24 mouse cellular contexts compared by ENCODE assay signal in the genomic region with DNA sequence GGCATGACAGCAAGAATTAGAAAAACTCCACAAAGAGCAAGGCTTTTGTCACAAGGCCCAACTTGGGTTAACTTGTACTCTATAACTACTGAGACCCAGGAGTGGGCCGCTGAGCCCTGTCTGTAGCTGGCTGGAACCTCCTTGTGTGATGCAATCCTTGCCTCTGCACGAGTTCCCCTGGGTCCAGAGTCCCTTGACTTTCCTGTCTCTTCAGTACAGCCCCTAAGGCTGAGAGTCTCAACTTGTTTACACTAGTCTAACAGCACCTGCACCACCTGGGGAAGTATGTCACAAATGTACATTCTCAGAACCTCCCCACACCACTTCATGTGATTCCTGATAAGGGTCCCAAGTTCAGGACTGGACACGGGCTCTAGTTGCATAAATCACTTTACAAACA.
A peak's percentile ranks its signal among the peaks of the same experiment; 100 is the strongest.
DNase-seq lines count a peak whose midpoint lies in the region; ATAC-seq and TF ChIP-seq lines count a peak whose summit lies in the region.
"Had no signal": no experiment of that assay in that cellular context is flagged by ENCODE, and none has a peak within 500 bp of the region (broad histone marks: within the 10 kb centered on the region; RNA-seq: fewer than 3 reads in every experiment).

No protein-coding gene starts in this region.

- TF ChIP-seq EP300 in liver, postnatal 0 days (IDR thresholded peaks at IDR 0.05; ENCODE audit: low read depth): no peak

- intact Hi-C loops in heart, postnatal 36 days (cut with DNase I): no loop called here

- TF ChIP-seq CTCF in kidney, adult 2 months (conservative IDR thresholded peaks at IDR 0.05; ENCODE audit: insufficient read depth, insufficient read length, low read depth, low read length): no peak
- TF ChIP-seq CTCF in lung, adult 2 months (IDR thresholded peaks at IDR 0.05; ENCODE audit: insufficient read depth, low read length): no peak
- TF ChIP-seq CTCF in kidney, postnatal 0 days (IDR thresholded peaks at IDR 0.05; ENCODE audit: low read depth): no peak
- TF ChIP-seq CTCF in liver, postnatal 0 days (IDR thresholded peaks at IDR 0.05; ENCODE audit: low read depth): no peak

- no peak overlapping the region for H3K9ac ChIP-seq in kidney, embryonic 14.5 days (ENCODE audit: low read depth, low read length)
- no peak overlapping the region for H3K9ac ChIP-seq in lung, embryonic 16.5 days (ENCODE audit: low read length)
- no peak overlapping the region for H3K9ac ChIP-seq in kidney, postnatal 0 days (ENCODE audit: low read depth, low read length)
- no peak overlapping the region for H3K9ac ChIP-seq in liver, postnatal 0 days (replicated peaks)
- H3K9ac ChIP-seq: hindbrain, embryonic 14.5 days; midbrain, embryonic 12.5 days had no signal

- H3K4me2 ChIP-seq in kidney, embryonic 14.5 days (replicated peaks; ENCODE audit: low read depth, low read length): no peak overlapping the region
- H3K4me2 ChIP-seq in lung, embryonic 16.5 days (ENCODE audit: low read depth, low read length): no peak overlapping the region
- no peak overlapping the region for H3K4me2 ChIP-seq in kidney, postnatal 0 days (ENCODE audit: low read length)
- H3K4me2 ChIP-seq in liver, postnatal 0 days (ENCODE audit: low read depth, low read length): no peak overlapping the region
- H3K4me2 ChIP-seq: hindbrain, embryonic 14.5 days; midbrain, embryonic 12.5 days had no signal

- H3K36me3 ChIP-seq in kidney, adult 2 months (ENCODE audit: control insufficient read depth, insufficient read depth, low read length): no peaks in the 10 kb centered on the region
- H3K36me3 ChIP-seq in kidney, embryonic 14.5 days (ENCODE audit: control insufficient read depth, insufficient read depth, low read length): no peaks in the 10 kb centered on the region
- H3K36me3 ChIP-seq in lung, embryonic 16.5 days (ENCODE audit: control insufficient read depth, insufficient read depth, low read length): no peaks in the 10 kb centered on the region
- H3K36me3 ChIP-seq in kidney, postnatal 0 days (ENCODE audit: insufficient read depth, low read length): no peaks in the 10 kb centered on the region
- no peaks in the 10 kb centered on the region for H3K36me3 ChIP-seq in liver, postnatal 0 days (replicated peaks; ENCODE audit: insufficient read depth, low read length)
- H3K36me3 ChIP-seq: forebrain, embryonic 10.5 days; G1E; midbrain, embryonic 12.5 days had no signal

- no peak for TF ChIP-seq POLR2A in kidney, adult 2 months (IDR thresholded peaks at IDR 0.05; ENCODE audit: low read depth, low read length)
- no peak for TF ChIP-seq POLR2A in lung, adult 2 months (IDR thresholded peaks at IDR 0.05; ENCODE audit: borderline replicate concordance, extremely low read depth, low read depth, low read length)

- no peak overlapping the region for H3K27ac ChIP-seq in kidney, adult 2 months (ENCODE audit: insufficient read depth, low read depth, low read length)
- H3K27ac ChIP-seq in kidney, embryonic 14.5 days (ENCODE audit: low read depth, low read length): no peak overlapping the region
- H3K27ac ChIP-seq in lung, embryonic 16.5 days (ENCODE audit: low read length): no peak overlapping the region
- H3K27ac ChIP-seq in kidney, postnatal 0 days: no peak overlapping the region
- no peak overlapping the region for H3K27ac ChIP-seq in liver, postnatal 0 days (ENCODE audit: low read depth)
- H3K27ac ChIP-seq: forebrain, embryonic 10.5 days; hindbrain, embryonic 14.5 days; midbrain, embryonic 12.5 days; stomach, postnatal 0 days had no signal

- ATAC-seq in kidney, embryonic 14.5 days (ENCODE audit: low FRiP score, low TSS enrichment): no peak
- peak; percentile 67 for ATAC-seq in lung, embryonic 16.5 days (ENCODE audit: low read depth)
- peak; percentile 77 for ATAC-seq in kidney, postnatal 0 days (replicated peaks; ENCODE audit: low FRiP score, low read depth)
- peak; percentile 61; the same call in 1 of the 2 replicates for ATAC-seq in liver, postnatal 0 days
- ATAC-seq: forebrain, embryonic 16.5 days; Patski had no signal

- no peak overlapping the region for H3K4me3 ChIP-seq in kidney, adult 2 months (ENCODE audit: insufficient read depth, low read depth, low read length)
- no peak overlapping the region for H3K4me3 ChIP-seq in kidney, embryonic 14.5 days (ENCODE audit: low read length)
- H3K4me3 ChIP-seq in lung, embryonic 16.5 days (ENCODE audit: low read length): no peak overlapping the region
- H3K4me3 ChIP-seq in lung, adult 2 months (replicated peaks; ENCODE audit: extremely low read depth, low read depth, low read length): no peak overlapping the region
- H3K4me3 ChIP-seq in kidney, postnatal 0 days (replicated peaks; ENCODE audit: low read depth, low read length): no peak overlapping the region
- H3K4me3 ChIP-seq in liver, postnatal 0 days (ENCODE audit: low read depth, low read length): no peak overlapping the region
- H3K4me3 ChIP-seq: forebrain, embryonic 10.5 days; midbrain, embryonic 12.5 days had no signal

- no peaks in the 10 kb centered on the region for H3K9me3 ChIP-seq in kidney, embryonic 14.5 days (ENCODE audit: control insufficient read depth, low read length)
- H3K9me3 ChIP-seq in lung, embryonic 16.5 days (ENCODE audit: control insufficient read depth, low read length): no peaks in the 10 kb centered on the region
- H3K9me3 ChIP-seq in kidney, postnatal 0 days (replicated peaks; ENCODE audit: low read length): no peaks in the 10 kb centered on the region
- H3K9me3 ChIP-seq in liver, postnatal 0 days (ENCODE audit: low read length): no peaks in the 10 kb centered on the region
- H3K9me3 ChIP-seq: forebrain, embryonic 10.5 days; G1E; midbrain, embryonic 12.5 days had no signal

- DNase-seq in kidney, adult 2 months: peak; percentile 24
- DNase-seq in lung, adult 2 months: no peak
- DNase-seq in kidney, postnatal 0 days (ENCODE audit: low spot score): no peak
- no peak for DNase-seq in liver, postnatal 0 days
- DNase-seq in heart, postnatal 36 days: no peak
- no peak for DNase-seq in urinary bladder, adult 2 months (ENCODE audit: low spot score)
- DNase-seq: adrenal gland, adult 2 months; cerebellum, adult 11 months; cerebellum, adult 9-11 months; heart, postnatal 4 days; layer of hippocampus, adult 9-11 months; lung, postnatal 10 days; right cerebral cortex, postnatal 14 days; thymus, adult 2 months; thymus, postnatal 4 days had no signal

- WGBS in kidney, adult 2 months: 30% methylated on average over 3 of the region's 3 CpGs
- 66% methylated on average over 3 of the region's 3 CpGs for WGBS in kidney, embryonic 14.5 days
- WGBS in lung, embryonic 16.5 days: 56% methylated on average over 3 of the region's 3 CpGs
- WGBS in lung, adult 2 months: 57% methylated on average over 3 of the region's 3 CpGs
- 68% methylated on average over 3 of the region's 3 CpGs for WGBS in kidney, postnatal 0 days
- WGBS in liver, postnatal 0 days (ENCODE audit: insufficient replicate concordance): 44% methylated on average over 3 of the region's 3 CpGs

- H3K4me1 ChIP-seq in kidney, adult 2 months (ENCODE audit: control insufficient read depth, insufficient read depth, low read length): no peaks in the 10 kb centered on the region
- no peaks in the 10 kb centered on the region for H3K4me1 ChIP-seq in kidney, embryonic 14.5 days (ENCODE audit: control insufficient read depth, insufficient read depth, low read length)
- H3K4me1 ChIP-seq in lung, embryonic 16.5 days (replicated peaks; ENCODE audit: control insufficient read depth, insufficient read depth, low read length): no peaks in the 10 kb centered on the region
- no peaks in the 10 kb centered on the region for H3K4me1 ChIP-seq in lung, adult 2 months (ENCODE audit: control insufficient read depth, insufficient read depth, low read length)
- H3K4me1 ChIP-seq in kidney, postnatal 0 days (replicated peaks; ENCODE audit: insufficient read depth, low read length): no peaks in the 10 kb centered on the region
- no peaks in the 10 kb centered on the region for H3K4me1 ChIP-seq in liver, postnatal 0 days (ENCODE audit: insufficient read depth)
- H3K4me1 ChIP-seq: forebrain, embryonic 10.5 days; midbrain, embryonic 12.5 days had no signal

- H3K27me3 ChIP-seq in kidney, adult 2 months (replicated peaks; ENCODE audit: control insufficient read depth, insufficient read depth, low read length): no peaks in the 10 kb centered on the region
- H3K27me3 ChIP-seq in kidney, embryonic 14.5 days (ENCODE audit: control insufficient read depth, insufficient read depth, low read length): no peaks in the 10 kb centered on the region
- peaks cover 3% of the 10 kb centered on the region for H3K27me3 ChIP-seq in lung, embryonic 16.5 days (ENCODE audit: control insufficient read depth, insufficient read depth, low read depth, low read length)
- 0 out of 2 replicates have a peak, but pooled peaks cover 5% of the 10 kb centered on the region for H3K27me3 ChIP-seq in kidney, postnatal 0 days (ENCODE audit: insufficient read depth, low read length)
- no peaks in the 10 kb centered on the region for H3K27me3 ChIP-seq in liver, postnatal 0 days (ENCODE audit: insufficient read depth, low read length)
